ENCODE assay signal across 8 mouse cellular contexts in the genomic region with DNA sequence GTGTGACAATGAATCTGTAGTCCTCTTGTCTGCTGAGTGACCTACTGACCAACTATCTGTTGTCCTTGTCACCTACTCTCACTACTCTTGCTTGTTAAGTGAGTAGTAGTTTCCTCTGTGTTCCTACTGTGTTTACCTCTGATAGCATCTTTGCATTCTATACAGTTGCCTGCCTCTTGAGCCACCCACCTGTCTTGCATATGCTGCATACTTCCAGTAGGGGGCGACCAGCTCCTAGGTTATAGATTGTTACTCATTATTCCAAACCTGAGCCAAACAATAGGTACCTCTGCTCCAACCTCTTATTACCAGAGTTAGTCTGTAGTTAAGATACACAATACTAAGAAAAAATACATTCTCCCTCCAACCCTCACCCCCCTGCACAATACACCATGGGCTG. TPM values are rescaled to one million over a fixed set of nuclear protein-coding genes. Genes with fewer than 3 reads are reported as not detected.
DNase-seq lines count a peak whose midpoint lies in the region; ATAC-seq lines count a peak whose summit lies in the region.
"Had no signal": no experiment of that assay in that cellular context is flagged by ENCODE, and none has a peak within 500 bp of the region (broad histone marks: within the 10 kb centered on the region; RNA-seq: fewer than 3 reads in every experiment).

No protein-coding gene starts in this region.

- H3K27ac ChIP-seq in midbrain, embryonic 11.5 days (ENCODE audit: low read depth, low read length) = no peak overlapping the region
- no peak overlapping the region for H3K27ac ChIP-seq in midbrain, embryonic 10.5 days (replicated peaks)
- H3K27ac ChIP-seq in forebrain, embryonic 13.5 days = no peak overlapping the region
- no peak overlapping the region for H3K27ac ChIP-seq in midbrain, embryonic 16.5 days (ENCODE audit: low read length)

- no peaks in the 10 kb centered on the region for H3K36me3 ChIP-seq in midbrain, embryonic 11.5 days (ENCODE audit: control insufficient read depth, insufficient read depth, low read length)
- no peaks in the 10 kb centered on the region for H3K36me3 ChIP-seq in midbrain, embryonic 10.5 days
- no peaks in the 10 kb centered on the region for H3K36me3 ChIP-seq in forebrain, embryonic 13.5 days (ENCODE audit: poor library complexity, severe bottlenecking)
- no peaks in the 10 kb centered on the region for H3K36me3 ChIP-seq in midbrain, embryonic 16.5 days (ENCODE audit: control insufficient read depth, insufficient read depth, low read length)

- H3K27me3 ChIP-seq in midbrain, embryonic 11.5 days (ENCODE audit: control insufficient read depth, insufficient read depth, low read length) = peaks cover 2% of the 10 kb centered on the region; the same call in 1 of the 2 replicates
- peaks cover 59% of the 10 kb centered on the region for H3K27me3 ChIP-seq in midbrain, embryonic 10.5 days (ENCODE audit: low read depth, poor library complexity, severe bottlenecking)
- H3K27me3 ChIP-seq in forebrain, embryonic 13.5 days = peaks cover 5% of the 10 kb centered on the region; the same call in 1 of the 2 replicates
- no peaks in the 10 kb centered on the region for H3K27me3 ChIP-seq in midbrain, embryonic 16.5 days (ENCODE audit: control insufficient read depth, insufficient read depth, low read depth, low read length)

- WGBS in midbrain, embryonic 11.5 days = 3% methylated on average over 1 of the region's 1 CpGs
- 0% methylated on average over 1 of the region's 1 CpGs for WGBS in midbrain, embryonic 10.5 days
- 0% methylated on average over 1 of the region's 1 CpGs for WGBS in forebrain, embryonic 13.5 days
- WGBS in midbrain, embryonic 16.5 days = 0% methylated on average over 1 of the region's 1 CpGs

- no peaks in the 10 kb centered on the region for H3K9me3 ChIP-seq in midbrain, embryonic 11.5 days (ENCODE audit: control insufficient read depth, low read length)
- H3K9me3 ChIP-seq in midbrain, embryonic 10.5 days (replicated peaks) = no peaks in the 10 kb centered on the region
- H3K9me3 ChIP-seq in forebrain, embryonic 13.5 days (replicated peaks) = no peaks in the 10 kb centered on the region
- H3K9me3 ChIP-seq in midbrain, embryonic 16.5 days (replicated peaks; ENCODE audit: control insufficient read depth, low read length, poor library complexity, severe bottlenecking) = no peaks in the 10 kb centered on the region

- no peak overlapping the region for H3K4me3 ChIP-seq in midbrain, embryonic 11.5 days (ENCODE audit: low read depth, low read length)
- H3K4me3 ChIP-seq in midbrain, embryonic 10.5 days = no peak overlapping the region
- no peak overlapping the region for H3K4me3 ChIP-seq in forebrain, embryonic 13.5 days
- H3K4me3 ChIP-seq in midbrain, embryonic 16.5 days (ENCODE audit: low read depth, low read length) = no peak overlapping the region

- no peak overlapping the region for H3K9ac ChIP-seq in midbrain, embryonic 11.5 days (ENCODE audit: low read length)
- no peak overlapping the region for H3K9ac ChIP-seq in forebrain, embryonic 13.5 days
- H3K9ac ChIP-seq in midbrain, embryonic 16.5 days (ENCODE audit: low read depth, low read length) = no peak overlapping the region

- no peak overlapping the region for H3K4me2 ChIP-seq in midbrain, embryonic 11.5 days
- no peak overlapping the region for H3K4me2 ChIP-seq in forebrain, embryonic 13.5 days
- no peak overlapping the region for H3K4me2 ChIP-seq in midbrain, embryonic 16.5 days (ENCODE audit: low read length)

- H3K4me1 ChIP-seq in midbrain, embryonic 11.5 days (ENCODE audit: control insufficient read depth, insufficient read depth, low read length) = peaks cover 2% of the 10 kb centered on the region; the same call in 1 of the 2 replicates
- H3K4me1 ChIP-seq in midbrain, embryonic 10.5 days = peaks cover 14% of the 10 kb centered on the region
- H3K4me1 ChIP-seq in forebrain, embryonic 13.5 days = peaks cover 7% of the 10 kb centered on the region; the same call in 1 of the 2 replicates
- 0 out of 2 replicates have a peak, but pooled peaks cover 6% of the 10 kb centered on the region for H3K4me1 ChIP-seq in midbrain, embryonic 16.5 days (ENCODE audit: control insufficient read depth, insufficient read depth, low read length)

- peak; percentile 61 for ATAC-seq in midbrain, embryonic 11.5 days (ENCODE audit: low FRiP score)
- peak; percentile 50 for ATAC-seq in forebrain, embryonic 13.5 days
- 0 out of 2 replicates have a peak, but pooled peaks have one; percentile 44 for ATAC-seq in midbrain, embryonic 16.5 days

- DNase-seq in midbrain, embryonic 11.5 days (ENCODE audit: low spot score, missing footprints) = no peak
- DNase-seq in midbrain, embryonic 10.5 days (ENCODE audit: low spot score) = no peak
- peak; percentile 16 for DNase-seq in adipocyte (ENCODE audit: low spot score)
- no peak for DNase-seq in spleen, adult 18-20 months
- DNase-seq in left cerebral cortex, adult 9 months (ENCODE audit: low spot score in 2 of 2) = no peak

RNA-seq across cellular contexts. Expression of a gene that starts 4.7 kb away (rescaled TPM):
- 5.1 and 5.3 TPM in 2 replicates for polyA plus RNA-seq in midbrain, embryonic 11.5 days (2014; fragmentation: Nextera tagmentation; extraction: Ambion mirVana)
- 5.6 and 6.0 TPM in 2 replicates for polyA plus RNA-seq in midbrain, embryonic 10.5 days (2016; fragmentation: Nextera tagmentation; extraction: Ambion mirVana)
- polyA plus RNA-seq in forebrain, embryonic 13.5 days (2015; fragmentation: Nextera tagmentation; extraction: Ambion mirVana) = 3.1 and 4.2 TPM in 2 replicates
- polyA plus RNA-seq in midbrain, embryonic 16.5 days (2015; fragmentation: Nextera tagmentation; extraction: Ambion mirVana) = 4.2 and 5.5 TPM in 2 replicates

RNA-seq across cellular contexts. Expression of a gene that starts 26.7 kb away (rescaled TPM):
- polyA plus RNA-seq in midbrain, embryonic 11.5 days (2014; fragmentation: Nextera tagmentation; extraction: Ambion mirVana) = 40.1 and 43.9 TPM in 2 replicates
- polyA plus RNA-seq in midbrain, embryonic 10.5 days (2016; fragmentation: Nextera tagmentation; extraction: Ambion mirVana) = 13.1 and 36.6 TPM in 2 replicates
- 7.1 and 9.3 TPM in 2 replicates for polyA plus RNA-seq in forebrain, embryonic 13.5 days (2015; fragmentation: Nextera tagmentation; extraction: Ambion mirVana)
- polyA plus RNA-seq in midbrain, embryonic 16.5 days (2015; fragmentation: Nextera tagmentation; extraction: Ambion mirVana) = 4.2 and 17.6 TPM in 2 replicates

RNA-seq across cellular contexts. Expression of a gene that starts 39.2 kb away (rescaled TPM):
- not detected in 2 replicates for polyA plus RNA-seq in midbrain, embryonic 11.5 days (2014; fragmentation: Nextera tagmentation; extraction: Ambion mirVana)
- polyA plus RNA-seq in midbrain, embryonic 10.5 days (2016; fragmentation: Nextera tagmentation; extraction: Ambion mirVana) = 0.04 and 0.05 TPM in 2 replicates
- polyA plus RNA-seq in forebrain, embryonic 13.5 days (2015; fragmentation: Nextera tagmentation; extraction: Ambion mirVana) = 0.44 and 0.49 TPM in 2 replicates
- 14.2 and 28.3 TPM in 2 replicates for polyA plus RNA-seq in midbrain, embryonic 16.5 days (2015; fragmentation: Nextera tagmentation; extraction: Ambion mirVana)
- polyA plus RNA-seq: heart, embryonic 14.5 days had no signal

RNA-seq across cellular contexts. Expression of a gene that starts 58.1 kb away (rescaled TPM):
- polyA plus RNA-seq in midbrain, embryonic 11.5 days (2014; fragmentation: Nextera tagmentation; extraction: Ambion mirVana) = 8.8 and 9.3 TPM in 2 replicates
- polyA plus RNA-seq in midbrain, embryonic 10.5 days (2016; fragmentation: Nextera tagmentation; extraction: Ambion mirVana) = 11.7 and 13.1 TPM in 2 replicates
- polyA plus RNA-seq in forebrain, embryonic 13.5 days (2015; fragmentation: Nextera tagmentation; extraction: Ambion mirVana) = 9.5 and 12.6 TPM in 2 replicates
- 7.3 and 9.2 TPM in 2 replicates for polyA plus RNA-seq in midbrain, embryonic 16.5 days (2015; fragmentation: Nextera tagmentation; extraction: Ambion mirVana)

Comparison
In these comparisons a context has a peak if more than half of its experiments do, and no peak if none do; other contexts are left out.
1. RNA of a gene that starts 39.2 kb away (polyA plus RNA-seq): 14.2 to 28.3 TPM in midbrain, embryonic 16.5 days; 0.44 to 0.49 TPM in forebrain, embryonic 13.5 days, 0.04 to 0.05 TPM in midbrain, embryonic 10.5 days and not detected in midbrain, embryonic 11.5 days; every median in the first group is over 10 times any median in the second.
2. Peak in every context shown above with its lines, with median percentiles within 50 percentile points of each other: ATAC-seq.